Mouse (Mus musculus) intestine, embryonic 15.5 days (tissue): ENCODE results near the gene Atrx. TPM values are rescaled to one million over a fixed set of nuclear protein-coding genes. Genes with fewer than 3 reads are reported as not detected.

Source experiments
- ATAC-seq: fragments of 200-750 bp; cut with Nextera tagmentation; 2 replicates; pipeline ENCODE4 v1.8.0; 2017; ENCODE audit warnings: moderate TSS enrichment, moderate library complexity
- H3K27ac ChIP-seq: fragments of 300-500 bp; sonication (generic); 2 replicates; pipeline ENCODE4 v1.5.1; 2015; ENCODE audit warnings: mild to moderate bottlenecking, inconsistent platforms
- H3K27me3 ChIP-seq: fragments of 300-500 bp; sonication (generic); replicated peaks from 2 replicates; pipeline ENCODE4 v1.6.1; 2015; ENCODE audit warnings: inconsistent platforms
- H3K36me3 ChIP-seq: fragments of 300-500 bp; sonication (generic); 2 replicates; pipeline ENCODE4 v1.6.1; 2015; ENCODE audit warnings: inconsistent platforms
- H3K4me1 ChIP-seq: fragments of 300-500 bp; sonication (generic); replicated peaks from 2 replicates; pipeline ENCODE4 v1.6.1; 2015; ENCODE audit warnings: inconsistent platforms
- H3K4me2 ChIP-seq: fragments of 300-500 bp; sonication (generic); replicated peaks from 2 replicates; pipeline ENCODE4 v1.6.1; 2015; ENCODE audit warnings: mild to moderate bottlenecking, inconsistent platforms
- H3K4me3 ChIP-seq: fragments of 300-500 bp; sonication (generic); replicated peaks from 2 replicates; pipeline ENCODE4 v1.5.1; 2015; ENCODE audit warnings: inconsistent platforms
- H3K9ac ChIP-seq: fragments of 300-500 bp; sonication (generic); 2 replicates; pipeline ENCODE4 v1.6.1; 2015; ENCODE audit warnings: inconsistent platforms
- H3K9me3 ChIP-seq: fragments of 300-500 bp; sonication (generic); 2 replicates; pipeline ENCODE4 v1.6.1; 2016; ENCODE audit warnings: inconsistent platforms
- WGBS: fragments of 180-500 bp; shearing (Covaris S2); methylation state at CpG from one replicate; pipeline ENCODE4 v1.1.7; 2015; 5-methylcytosine and 5-hydroxymethylcytosine counted together
- polyA plus RNA-seq: library from polyadenylated mRNA; unstranded; fragments of >200 nt; fragmentation: Nextera tagmentation; extraction: Ambion mirVana; gene quantifications from 2 replicates; pipeline ENCODE4 v1.2.1, GENCODE M21; 2015

The Atrx gene
- polyA plus RNA-seq, 1 experiment from 2014 or later, result 146 TPM

- Histone ChIP-seq H3K27ac (no peak overlapping the region), H3K36me3 (no peaks in the 10 kb centered on the region), H3K9me3 (no peaks in the 10 kb centered on the region), H3K9ac (no peak overlapping the region), H3K4me3 (peak overlapping the region; percentile 41), H3K4me2 (peak overlapping the region; percentile 77), H3K27me3 (peaks cover 33% of the 10 kb centered on the region), H3K4me1 (0 out of 2 replicates have a peak, but pooled peaks cover 8% of the 10 kb centered on the region)
- ATAC-seq, result peak; percentile 45; the same call in 1 of the 2 replicates
- WGBS, result 16% methylated on average over 35 of the region's 36 CpGs
These were observed 164.0 kb downstream of the Atrx start for GRCm38 (mm10) chrX:105765005-105765706.

GRCm38 (mm10) chrX:105764162-105765004 lies 164.8 kb downstream of the Atrx start, which contains the start of gene Fgf16:
Gene Fgf16 (plus strand): TSS chrX:105764279.
- Histone ChIP-seq H3K27ac (no peak within 1 kb of the TSS), H3K9me3 (no peaks in the 10 kb centered on the region), H3K36me3 (no peaks in the 10 kb centered on the region), H3K4me1 (0 out of 2 replicates have a peak, but pooled peaks cover 8% of the 10 kb centered on the region), H3K9ac (0 out of 2 replicates have a peak within 1 kb of the TSS, but pooled peaks have one; percentile 17), H3K4me3 (peak within 1 kb of the TSS; percentile 41), H3K27me3 (peaks cover 33% of the 10 kb centered on the region), H3K4me2 (peak within 1 kb of the TSS; percentile 77)
- WGBS, result 14% methylated on average over 52 of the region's 86 CpGs
- ATAC-seq, result peak; percentile 51

DNA sequence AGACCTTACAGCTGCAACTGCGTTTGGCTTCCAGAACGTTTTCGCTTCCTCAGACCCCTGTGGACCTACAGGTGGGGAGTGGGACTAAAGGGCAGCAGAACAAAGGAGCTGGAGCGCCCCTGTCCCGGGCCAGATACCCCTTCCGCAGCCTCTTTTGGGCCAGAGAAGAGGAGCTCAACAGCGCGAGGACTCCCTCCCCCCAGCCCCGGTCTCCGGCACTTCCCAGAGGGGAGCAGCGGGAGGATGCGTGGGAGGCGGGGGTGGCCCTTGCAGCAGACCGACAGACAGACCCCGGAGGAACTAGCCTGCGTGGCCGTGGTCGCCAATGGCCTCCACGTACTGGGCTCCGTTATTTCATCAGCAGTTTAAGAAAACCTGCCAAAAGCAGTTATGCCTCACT lies 165.6 kb downstream of the Atrx start:
- ATAC-seq, result peak; percentile 68
- Histone ChIP-seq H3K27me3 (peaks cover 33% of the 10 kb centered on the region), H3K4me1 (0 out of 2 replicates have a peak, but pooled peaks cover 8% of the 10 kb centered on the region), H3K4me3 (peak overlapping the region; percentile 41), H3K4me2 (peak overlapping the region; percentile 77), H3K9me3 (no peaks in the 10 kb centered on the region), H3K9ac (no peak overlapping the region), H3K27ac (no peak overlapping the region), H3K36me3 (no peaks in the 10 kb centered on the region)
- 14% methylated on average over 20 of the region's 20 CpGs for WGBS

- H3K27ac ChIP-seq, result no peak overlapping the region
- H3K4me2 ChIP-seq, result peak overlapping the region; percentile 77
- no peak overlapping the region for H3K9ac ChIP-seq
- peak overlapping the region; percentile 41 for H3K4me3 ChIP-seq
- no peaks in the 10 kb centered on the region for H3K9me3 ChIP-seq
- WGBS, result 23% methylated on average over 23 of the region's 23 CpGs
- no peaks in the 10 kb centered on the region for H3K36me3 ChIP-seq
- H3K27me3 ChIP-seq, result peaks cover 33% of the 10 kb centered on the region
- ATAC-seq, result 0 out of 2 replicates have a peak, but pooled peaks have one; percentile 33
- 0 out of 2 replicates have a peak, but pooled peaks cover 8% of the 10 kb centered on the region for H3K4me1 ChIP-seq
These were observed 166.2 kb downstream of the Atrx start for GRCm38 (mm10) chrX:105762847-105763527.

Other genes starting within 250 kb of the Atrx start
- gene Fgf16, start 165.1 kb downstream of the Atrx start, polyA plus RNA-seq, result 0.23 TPM in 2 replicates
- 78.8 and 81.5 TPM in 2 replicates for gene Magt1, start 82.5 kb upstream of the Atrx start, polyA plus RNA-seq
- gene Cox7b, start 86.3 kb upstream of the Atrx start, polyA plus RNA-seq, result 527 and 534 TPM in 2 replicates
- 20.5 and 21.2 TPM in 2 replicates for gene Atp7a, start 97.9 kb upstream of the Atrx start, polyA plus RNA-seq
- 0.65 and 0.69 TPM in 2 replicates for gene Tlr13, start 213.8 kb upstream of the Atrx start, polyA plus RNA-seq